ENCODE assay signal across 8 mouse cellular contexts in genomic region chr11:98982773-98983133, GRCm38 (mm10). TPM values are rescaled to one million over a fixed set of nuclear protein-coding genes. Genes with fewer than 3 reads are reported as not detected.
DNase-seq lines count a peak whose midpoint lies in the region; ATAC-seq and TF ChIP-seq lines count a peak whose summit lies in the region.
"Had no signal": no experiment of that assay in that cellular context is flagged by ENCODE, and none has a peak within 500 bp of the region (broad histone marks: within the 10 kb centered on the region; RNA-seq: fewer than 3 reads in every experiment).

Gjd3 (minus strand) TSS chr11:98983016.

- no peak for TF ChIP-seq POLR2A in lung, adult 2 months (IDR thresholded peaks at IDR 0.05; ENCODE audit: borderline replicate concordance, extremely low read depth, low read depth, low read length)
- TF ChIP-seq POLR2A in olfactory bulb, adult 2 months (IDR thresholded peaks at IDR 0.05; ENCODE audit: insufficient read depth, low read depth, low read length), result no peak

- H3K27me3 ChIP-seq in embryonic facial prominence, embryonic 15.5 days, result peaks cover 7% of the 10 kb centered on the region; the same call in 1 of the 2 replicates
- H3K27me3 ChIP-seq in limb, embryonic 11.5 days (ENCODE audit: control insufficient read depth, insufficient read depth, low read length), result peaks cover 20% of the 10 kb centered on the region

- WGBS in lung, adult 2 months, result 6% methylated on average over 28 of the region's 28 CpGs
- under 1% methylated on average over 28 of the region's 28 CpGs for WGBS in embryonic facial prominence, embryonic 15.5 days
- WGBS in limb, embryonic 11.5 days, result under 1% methylated on average over 28 of the region's 28 CpGs
- 4% methylated on average over 27 of the region's 28 CpGs for WGBS in olfactory bulb, adult 2 months

- 0 out of 2 replicates have a peak, but pooled peaks have one; percentile 5 for ATAC-seq in embryonic facial prominence, embryonic 15.5 days (ENCODE audit: insufficient number of reproducible peaks, low FRiP score, low TSS enrichment, low read depth)
- no peak for ATAC-seq in limb, embryonic 11.5 days (ENCODE audit: insufficient number of reproducible peaks, low FRiP score, low TSS enrichment, low read depth)
- ATAC-seq in megakaryocyte-erythroid progenitor cell, adult 5-6 weeks (replicated peaks; ENCODE audit: low FRiP score, low TSS enrichment, poor library complexity, severe bottlenecking), result no peak

- H3K27ac ChIP-seq in embryonic facial prominence, embryonic 15.5 days (replicated peaks), result 0 out of 2 replicates have a peak within 1 kb of the TSS, but pooled peaks have one; percentile 31
- H3K27ac ChIP-seq in limb, embryonic 11.5 days (replicated peaks; ENCODE audit: low read depth, low read length), result no peak within 1 kb of the TSS
- H3K27ac ChIP-seq in olfactory bulb, adult 2 months (ENCODE audit: insufficient read depth, low read depth, low read length), result peak within 1 kb of the TSS; percentile 30; the same call in 1 of the 2 replicates

- no peaks in the 10 kb centered on the region for H3K36me3 ChIP-seq in embryonic facial prominence, embryonic 15.5 days
- no peaks in the 10 kb centered on the region for H3K36me3 ChIP-seq in limb, embryonic 11.5 days (ENCODE audit: control insufficient read depth, insufficient read depth, low read length)

- no peaks in the 10 kb centered on the region for H3K9me3 ChIP-seq in embryonic facial prominence, embryonic 15.5 days (replicated peaks)
- no peaks in the 10 kb centered on the region for H3K9me3 ChIP-seq in limb, embryonic 11.5 days (ENCODE audit: control insufficient read depth, low read length)

- H3K9ac ChIP-seq in embryonic facial prominence, embryonic 15.5 days, result peak within 1 kb of the TSS; percentile 45
- peak within 1 kb of the TSS; percentile 70 for H3K9ac ChIP-seq in limb, embryonic 11.5 days (ENCODE audit: low read length)

- no peak for TF ChIP-seq CTCF in lung, adult 2 months (IDR thresholded peaks at IDR 0.05; ENCODE audit: insufficient read depth, low read length)
- no peak for TF ChIP-seq CTCF in olfactory bulb, adult 2 months (IDR thresholded peaks at IDR 0.05; ENCODE audit: insufficient read depth, low read depth, low read length)

- H3K4me1 ChIP-seq in lung, adult 2 months (ENCODE audit: control insufficient read depth, insufficient read depth, low read length), result no peaks in the 10 kb centered on the region; the same call in 1 of the 2 replicates
- peaks cover 25% of the 10 kb centered on the region for H3K4me1 ChIP-seq in embryonic facial prominence, embryonic 15.5 days
- H3K4me1 ChIP-seq in limb, embryonic 11.5 days (ENCODE audit: control insufficient read depth, insufficient read depth, low read length), result peaks cover 11% of the 10 kb centered on the region
- 0 out of 2 replicates have a peak, but pooled peaks cover 5% of the 10 kb centered on the region for H3K4me1 ChIP-seq in olfactory bulb, adult 2 months (ENCODE audit: control insufficient read depth, insufficient read depth, low read length)

- DNase-seq in lung, adult 2 months, result no peak
- no peak for DNase-seq in lung, postnatal 4 days
- no peak for DNase-seq in limb, embryonic 11.5 days (ENCODE audit: low spot score)
- no peak for DNase-seq in retina, embryonic 14.5 days (ENCODE audit: low spot score)
- DNase-seq: layer of hippocampus, adult 9-11 months had no signal

- peak within 1 kb of the TSS; percentile 45 for H3K4me3 ChIP-seq in lung, adult 2 months (replicated peaks; ENCODE audit: extremely low read depth, low read depth, low read length)
- H3K4me3 ChIP-seq in embryonic facial prominence, embryonic 15.5 days (replicated peaks), result peak within 1 kb of the TSS; percentile 60
- peak within 1 kb of the TSS; percentile 53 for H3K4me3 ChIP-seq in limb, embryonic 11.5 days (ENCODE audit: low read depth, low read length)
- peak within 1 kb of the TSS; percentile 66 for H3K4me3 ChIP-seq in olfactory bulb, adult 2 months (ENCODE audit: insufficient read depth, low read depth, low read length)

- H3K4me2 ChIP-seq in embryonic facial prominence, embryonic 15.5 days (replicated peaks), result peak within 1 kb of the TSS; percentile 99
- peak within 1 kb of the TSS; percentile 97 for H3K4me2 ChIP-seq in limb, embryonic 11.5 days (ENCODE audit: low read depth, severe bottlenecking)

RNA-seq across cellular contexts. Expression of gene Gjd3, which starts in this region (rescaled TPM):
- 0.29 and 0.40 TPM in 2 replicates for polyA plus RNA-seq in lung, adult 2 months (2012; rRNA removed)
- polyA plus RNA-seq in embryonic facial prominence, embryonic 15.5 days (2015; fragmentation: Nextera tagmentation; extraction: Ambion mirVana), result 0.96 and 1.1 TPM in 2 replicates
- 0.40 TPM in 1 of 2 replicates, not detected in the other for polyA plus RNA-seq in limb, embryonic 11.5 days (2014; fragmentation: Nextera tagmentation; extraction: Ambion mirVana)
- polyA plus RNA-seq in olfactory bulb, adult 2 months (2012; ENCODE audit: insufficient read depth, insufficient read length, low replicate concordance, missing spikeins), result not detected in 2 replicates
- not detected in 2 replicates for total RNA-seq in megakaryocyte-erythroid progenitor cell, adult 5-6 weeks (2014; fragmentation: Nextera tagmentation)
- total RNA-seq in megakaryocyte-erythroid progenitor cell, adult 5-6 weeks (2017), result not detected in 2 replicates
